Mouse (Mus musculus) ovary, postnatal 14 days (tissue): ENCODE measurements around the gene Mageb4.
"Not testable (repeated sequence)": the region's sequence is repeated elsewhere in the genome, so short reads cannot be mapped to it uniquely, and the experiment has no call there.

Source experiments
- DNase-seq: peaks from one replicate; pipeline ENCODE4 v3.0.0; 2022; ENCODE audit warnings: low spot score

The Mageb4 gene

GRCm38 (mm10) chrX:86304993-86305392 is at the start of gene Mageb4:
Gene Mageb4, minus strand, starts transcription at chrX:86305093.
- DNase-seq: not testable (repeated sequence)

GRCm38 (mm10) chrX:86284597-86284996 is 20.3 kb downstream of the Mageb4 start:
- not testable (repeated sequence) for DNase-seq

GRCm38 (mm10) chrX:86245950-86246349 is 58.9 kb downstream of the Mageb4 start:
- DNase-seq: not testable (repeated sequence)

GRCm38 (mm10) chrX:86237246-86237645 is 67.6 kb downstream of the Mageb4 start:
- no peak for DNase-seq
